Mouse (Mus musculus) hindbrain, embryonic 14.5 days (tissue): ENCODE results near the gene Ctxn1. TPM values are rescaled to one million over a fixed set of nuclear protein-coding genes. Genes with fewer than 3 reads are reported as not detected.

Experiments
- polyA plus RNA-seq: library from polyadenylated mRNA; unstranded; fragments of >200 nt; fragmentation: Nextera tagmentation; extraction: Ambion mirVana; gene quantifications from 2 replicates; pipeline ENCODE4 v1.2.1, GENCODE M21; 2014

Gene Ctxn1
- polyA plus RNA-seq, 1 experiment from 2014 or later: 235 TPM

Other genes starting within 250 kb of the Ctxn1 start
- gene Cd209f, start 153.4 kb downstream of the Ctxn1 start, polyA plus RNA-seq: 0.20 TPM in 1 of 2 replicates, not detected in the other
- gene Cd209g, start 125.2 kb downstream of the Ctxn1 start, polyA plus RNA-seq: not detected in 2 replicates
- gene Evi5l, start 92.7 kb downstream of the Ctxn1 start, polyA plus RNA-seq: 88.7 and 90.3 TPM in 2 replicates
- gene Prr36, start 41.8 kb downstream of the Ctxn1 start, polyA plus RNA-seq: 58.8 and 60.8 TPM in 2 replicates
- 0.05 TPM in 1 of 2 replicates, not detected in the other for gene Lrrc8e, start 32.4 kb downstream of the Ctxn1 start, polyA plus RNA-seq
- gene Map2k7, start 20.5 kb downstream of the Ctxn1 start, polyA plus RNA-seq: 19.5 and 21.4 TPM in 2 replicates
- 1.0 and 1.6 TPM in 2 replicates for gene Gm49320, start 20.4 kb downstream of the Ctxn1 start, polyA plus RNA-seq
- 2.5 and 3.3 TPM in 2 replicates for gene Tgfbr3l, start 11.1 kb downstream of the Ctxn1 start, polyA plus RNA-seq
- 62.3 and 65.1 TPM in 2 replicates for gene Snapc2, start 6.2 kb downstream of the Ctxn1 start, polyA plus RNA-seq
- gene Timm44, start 16.6 kb upstream of the Ctxn1 start, polyA plus RNA-seq: 49.1 and 51.8 TPM in 2 replicates
- 15.6 and 16.8 TPM in 2 replicates for gene Ccl25, start 65.9 kb upstream of the Ctxn1 start, polyA plus RNA-seq
- gene Elavl1, start 66.1 kb upstream of the Ctxn1 start, polyA plus RNA-seq: 114 and 134 TPM in 2 replicates
- gene Cers4, start 233.8 kb upstream of the Ctxn1 start, polyA plus RNA-seq: 44.4 and 52.7 TPM in 2 replicates